Mouse (Mus musculus) liver, embryonic 14.5 days (tissue): ENCODE measurements at regions not wholly inside any gene's neighbourhood (a gene's known extent, or its start where the extent isn't known, plus 50 kb on each side); places are given as distances from the start of the nearest gene placed in this dataset.

Source experiments
- ATAC-seq: fragments of 200-750 bp; cut with Nextera tagmentation; 2 replicates; pipeline ENCODE4 v1.8.0; 2017; ENCODE audit warnings: moderate number of reproducible peaks, mild to moderate bottlenecking, moderate library complexity; ENCODE audit not compliant: insufficient read depth
- DNase-seq, 3 experiments: peaks; one replicate each; pipeline ENCODE4 v3.0.0-alpha.2; 2012 to 2013; ENCODE audit warnings: low read depth in 3 of 3, low spot score in 3 of 3
- H3K27ac ChIP-seq: fragments of 300-500 bp; sonication (generic); 2 replicates; pipeline ENCODE4 v1.5.1; 2014; ENCODE audit warnings: moderate library complexity, mild to moderate bottlenecking, control low read depth, inconsistent platforms
- H3K27me3 ChIP-seq: fragments of 300-500 bp; sonication (generic); 2 replicates; pipeline ENCODE4 v1.6.1; 2014; ENCODE audit warnings: mild to moderate bottlenecking, low read length, moderate library complexity; ENCODE audit not compliant: control insufficient read depth, insufficient read depth
- H3K36me3 ChIP-seq: fragments of 300-500 bp; sonication (generic); replicated peaks from 2 replicates; pipeline ENCODE4 v1.6.1; 2014; ENCODE audit warnings: low read depth; ENCODE audit not compliant: control insufficient read depth, insufficient read depth
- H3K4me1 ChIP-seq, 2 experiments: fragments of 200-500 bp in 1 of 2; fragments of 300-500 bp in 1 of 2; sonication (generic) in 1 of 2; replicated peaks; 2 replicates each; pipeline ENCODE4 v1.6.1; 2012 to 2014; ENCODE audit warnings: antibody characterized with exemption in 1 of 2, inconsistent platforms in 1 of 2, low read length in 1 of 2; ENCODE audit not compliant: control insufficient read depth in 2 of 2, insufficient read depth in 2 of 2
- H3K4me2 ChIP-seq: fragments of 300-500 bp; sonication (generic); 2 replicates; pipeline ENCODE4 v1.6.1; 2014; ENCODE audit warnings: low read depth, mild to moderate bottlenecking, control low read depth, moderate library complexity
- H3K4me3 ChIP-seq, 2 experiments: fragments of 200-500 bp in 1 of 2; fragments of 300-500 bp in 1 of 2; sonication (generic) in 1 of 2; 2 replicates each; pipeline ENCODE4 v1.5.1; 2012 to 2014; ENCODE audit warnings: low read depth in 2 of 2, low read length in 2 of 2, mild to moderate bottlenecking in 2 of 2, control low read depth in 1 of 2, inconsistent platforms in 1 of 2, moderate library complexity in 1 of 2; ENCODE audit not compliant: insufficient read depth in 1 of 2
- H3K9ac ChIP-seq: fragments of 300-500 bp; sonication (generic); replicated peaks from 2 replicates; pipeline ENCODE4 v1.6.1; 2014; ENCODE audit warnings: mild to moderate bottlenecking, control low read depth, moderate library complexity
- H3K9me3 ChIP-seq: fragments of 300-500 bp; sonication (generic); 2 replicates; pipeline ENCODE4 v1.6.1; 2016; ENCODE audit warnings: low read length, mixed read lengths; ENCODE audit not compliant: control insufficient read depth
- CTCF ChIP-seq: IDR thresholded peaks from 2 replicates; pipeline ENCODE4 v1.5.1; 2016; ENCODE audit warnings: antibody characterized with exemption, low read depth, control low read depth
- EP300 ChIP-seq: IDR thresholded peaks from 2 replicates; pipeline ENCODE4 v1.6.1; 2016; ENCODE audit warnings: antibody characterized with exemption, low read depth
- WGBS: fragments of 180-500 bp; shearing (Covaris S2); extraction: QIAGEN DNeasy Blood & Tissue Kit; methylation state at CpG from one replicate; pipeline ENCODE4 v1.1.7; 2014; ENCODE audit not compliant: insufficient replicate concordance; 5-methylcytosine and 5-hydroxymethylcytosine counted together

- DNase-seq (no peak), ATAC-seq (no peak)
- Histone ChIP-seq H3K4me1 (no peaks in the 10 kb centered on the region), H3K27me3 (no peaks in the 10 kb centered on the region), H3K36me3 (no peaks in the 10 kb centered on the region), H3K9ac (no peak overlapping the region), H3K4me2 (no peak overlapping the region), H3K4me3 (no peak overlapping the region), H3K27ac (no peak overlapping the region), H3K9me3 (no peaks in the 10 kb centered on the region)
- whole genome bisulfite sequencing = 52% methylated on average over 8 of the region's 8 CpGs
- TF ChIP-seq EP300 = no peak
- no peak for TF ChIP-seq CTCF
Observed at GRCm38 (mm10) chr4:81580553-81580952, 137.9 kb upstream of the Mpdz start.

- Histone ChIP-seq H3K4me3 (no peak overlapping the region), H3K27ac (no peak overlapping the region), H3K9ac (no peak overlapping the region), H3K9me3 (no peaks in the 10 kb centered on the region), H3K27me3 (no peaks in the 10 kb centered on the region), H3K36me3 (no peaks in the 10 kb centered on the region), H3K4me1 (no peaks in the 10 kb centered on the region), H3K4me2 (no peak overlapping the region)
- DNase-seq (no peak), ATAC-seq (no peak)
- 63% methylated on average over 8 of the region's 8 CpGs for WGBS
- TF ChIP-seq EP300 = no peak
- no peak for TF ChIP-seq CTCF
Observed at GRCm38 (mm10) chr4:81579389-81580110, 136.9 kb upstream of the Mpdz start.

- H3K27ac ChIP-seq = no peak overlapping the region
- ATAC-seq = no peak
- no peak overlapping the region for H3K9ac ChIP-seq
- DNase-seq = no peak
- no peaks in the 10 kb centered on the region for H3K4me1 ChIP-seq
- no peak overlapping the region for H3K4me2 ChIP-seq
- no peak for TF ChIP-seq CTCF
- TF ChIP-seq EP300 = no peak
- no peak overlapping the region for H3K4me3 ChIP-seq
- H3K9me3 ChIP-seq = no peaks in the 10 kb centered on the region
- 59% methylated on average over 6 of the region's 6 CpGs for WGBS
- H3K27me3 ChIP-seq = no peaks in the 10 kb centered on the region
- no peaks in the 10 kb centered on the region for H3K36me3 ChIP-seq
Observed at GRCm38 (mm10) chr4:81578981-81579380, 136.4 kb upstream of the Mpdz start.

GRCm38 (mm10) chr4:81573771-81574170 lies 131.2 kb upstream of the Mpdz start:
- Histone ChIP-seq H3K9ac (no peak overlapping the region), H3K4me3 (no peak overlapping the region), H3K9me3 (no peaks in the 10 kb centered on the region), H3K4me2 (no peak overlapping the region), H3K27ac (no peak overlapping the region), H3K36me3 (no peaks in the 10 kb centered on the region), H3K4me1 (no peaks in the 10 kb centered on the region), H3K27me3 (no peaks in the 10 kb centered on the region)
- WGBS = 52% methylated on average over 5 of the region's 5 CpGs
- DNase-seq (no peak), ATAC-seq (no peak)
- TF ChIP-seq CTCF = no peak
- TF ChIP-seq EP300 = no peak

GRCm38 (mm10) chr4:81570736-81571135 lies 128.1 kb upstream of the Mpdz start:
- Histone ChIP-seq H3K4me3 (no peak overlapping the region), H3K9ac (no peak overlapping the region), H3K4me1 (no peaks in the 10 kb centered on the region), H3K9me3 (no peaks in the 10 kb centered on the region), H3K4me2 (no peak overlapping the region), H3K27ac (no peak overlapping the region), H3K36me3 (no peaks in the 10 kb centered on the region), H3K27me3 (no peaks in the 10 kb centered on the region)
- TF ChIP-seq EP300 (no peak), CTCF (no peak)
- DNase-seq = no peak
- no peak for ATAC-seq
- WGBS = 50% methylated on average over 4 of the region's 4 CpGs
